Mouse (Mus musculus): ENCODE data around the gene Rnf208. TPM values are rescaled to one million over a fixed set of nuclear protein-coding genes. Genes with fewer than 3 reads are reported as not detected.

Rnf208 gene
- polyA plus RNA-seq, 1 experiment from 2014 or later: 9.1 TPM

DNA sequence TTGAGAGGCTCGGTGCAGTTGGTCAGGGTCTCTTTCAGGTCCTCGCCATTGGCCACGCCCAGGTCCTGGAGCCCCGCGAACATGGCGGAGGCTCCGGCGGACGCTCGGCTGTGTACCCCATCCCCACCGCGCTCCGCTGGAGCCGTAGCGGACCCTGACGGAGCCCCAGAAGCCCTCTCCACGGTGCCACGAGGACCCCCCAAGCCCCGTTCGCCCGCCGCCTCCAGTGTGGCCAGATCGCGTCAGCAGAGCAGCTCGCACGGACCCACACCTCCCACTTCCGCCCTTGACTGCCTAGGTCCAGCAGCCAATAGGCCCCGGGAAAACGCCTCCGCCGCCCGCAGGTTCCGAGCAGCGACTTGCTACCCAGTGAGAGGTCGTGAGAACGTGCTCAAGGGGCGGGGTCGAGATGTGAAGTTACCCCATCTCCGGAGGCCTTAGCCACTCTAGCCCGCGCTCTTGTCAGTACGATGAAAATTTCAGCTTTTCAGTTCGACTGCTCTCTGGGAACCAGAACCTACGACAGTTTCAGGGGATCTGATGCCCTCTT, 30.9 kb upstream of the Rnf208 start, which contains the start of gene Nelfb:
TSS of gene Nelfb (minus strand) at position 369 of the 550 bp plus-strand sequence.
- Histone ChIP-seq H3K9me3 (no peaks in the 10 kb centered on the region), H3K27ac (peak within 1 kb of the TSS; percentile 99), H3K27me3 (ENCODE audit: insufficient read depth, poor library complexity, severe bottlenecking) (peaks cover 34% of the 10 kb centered on the region), H3K4me1 (peaks cover 17% of the 10 kb centered on the region), H3K4me3 (peak within 1 kb of the TSS; percentile 97), H3K36me3 (peaks cover 29% of the 10 kb centered on the region)
- WGBS: 1% methylated on average over 44 of the region's 44 CpGs
- DNase-seq (ENCODE audit: low spot score): peak; percentile 97

DNA sequence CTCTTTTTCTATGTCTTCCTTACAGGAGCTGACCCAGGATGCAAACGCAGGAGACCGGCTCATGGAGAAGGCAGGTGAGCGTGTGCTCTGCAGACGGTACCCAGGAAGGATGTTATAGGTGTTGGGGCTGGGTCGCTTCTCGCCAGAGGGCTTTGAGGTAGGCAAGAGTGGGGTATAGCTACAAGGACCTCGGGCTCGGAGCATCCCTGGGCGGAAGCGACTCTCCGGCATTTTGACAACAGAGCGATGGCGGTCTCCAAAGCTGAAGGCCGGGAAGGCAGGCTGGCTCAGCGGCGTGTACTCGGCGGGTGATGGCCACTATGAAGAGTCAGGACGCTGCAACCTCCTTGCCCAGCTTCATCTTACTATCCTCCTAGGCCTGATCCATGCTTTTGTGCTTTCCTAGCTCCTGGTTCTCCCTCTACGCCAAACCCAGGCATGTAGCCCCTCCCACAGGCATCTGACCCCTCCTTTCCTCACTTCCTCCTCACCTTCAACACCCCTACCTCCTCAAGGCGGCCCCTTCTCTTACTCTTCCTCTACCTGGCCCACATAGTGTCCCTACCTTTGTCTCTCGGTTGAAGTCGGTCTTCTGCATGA, 28.7 kb upstream of the Rnf208 start:
- H3K36me3 ChIP-seq: peaks cover 8% of the 10 kb centered on the region
- H3K9me3 ChIP-seq: no peaks in the 10 kb centered on the region
- peaks cover 34% of the 10 kb centered on the region for H3K27me3 ChIP-seq (ENCODE audit: insufficient read depth, poor library complexity, severe bottlenecking)
- DNase-seq (ENCODE audit: low spot score): no peak
- peak overlapping the region; percentile 10; the same call in 1 of the 2 replicates for H3K4me3 ChIP-seq
- H3K4me1 ChIP-seq: peaks cover 17% of the 10 kb centered on the region
- 57% methylated on average over 23 of the region's 23 CpGs for WGBS
- H3K27ac ChIP-seq: no peak overlapping the region

GRCm38 (mm10) chr2:25214444-25214843, 27.6 kb upstream of the Rnf208 start, which contains the start of gene Stpg3:
Stpg3 (minus strand) TSS chr2:25214637.
- Histone ChIP-seq H3K27ac (no peak within 1 kb of the TSS), H3K4me1 (peaks cover 17% of the 10 kb centered on the region), H3K27me3 (ENCODE audit: insufficient read depth, poor library complexity, severe bottlenecking) (peaks cover 34% of the 10 kb centered on the region), H3K36me3 (no peaks in the 10 kb centered on the region; the same call in 1 of the 2 replicates), H3K4me3 (peak within 1 kb of the TSS; percentile 10; the same call in 1 of the 2 replicates), H3K9me3 (no peaks in the 10 kb centered on the region)
- DNase-seq (ENCODE audit: low spot score): no peak
- 71% methylated on average over 3 of the region's 3 CpGs for WGBS

DNA sequence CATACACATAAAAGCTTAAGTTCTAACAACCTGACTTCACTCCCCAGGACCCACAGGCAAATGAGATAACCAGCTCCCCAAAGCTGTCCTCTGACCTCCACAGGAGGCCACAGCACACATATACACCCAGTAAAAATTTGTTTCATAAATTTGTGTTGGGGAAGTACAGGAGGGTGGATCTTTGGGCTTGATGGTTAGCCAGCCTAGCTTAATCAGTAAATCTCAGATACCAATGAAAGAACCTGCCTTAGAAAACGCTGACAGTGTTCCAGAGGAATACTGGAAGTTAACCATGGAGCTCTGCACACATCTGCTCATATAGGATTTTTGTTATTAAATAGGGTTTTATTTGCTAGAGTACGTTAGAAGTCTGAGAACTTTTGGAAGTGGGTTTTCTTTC, 24.4 kb upstream of the Rnf208 start:
- DNase-seq (ENCODE audit: low spot score): no peak
- Histone ChIP-seq H3K27ac (no peak overlapping the region), H3K36me3 (peaks cover 11% of the 10 kb centered on the region), H3K4me3 (no peak overlapping the region), H3K9me3 (no peaks in the 10 kb centered on the region), H3K27me3 (ENCODE audit: insufficient read depth, poor library complexity, severe bottlenecking) (peaks cover 30% of the 10 kb centered on the region), H3K4me1 (0 out of 2 replicates have a peak, but pooled peaks cover 5% of the 10 kb centered on the region)
- 54% methylated on average over 2 of the region's 2 CpGs for WGBS

GRCm38 (mm10) chr2:25218445-25218844, 23.6 kb upstream of the Rnf208 start, which contains the start of gene Fam166a:
Fam166a (plus strand) TSS chr2:25218745.
- Histone ChIP-seq H3K36me3 (peaks cover 17% of the 10 kb centered on the region), H3K27ac (no peak within 1 kb of the TSS), H3K27me3 (ENCODE audit: insufficient read depth, poor library complexity, severe bottlenecking) (peaks cover 22% of the 10 kb centered on the region), H3K4me1 (peaks cover 8% of the 10 kb centered on the region), H3K4me3 (no peak within 1 kb of the TSS), H3K9me3 (no peaks in the 10 kb centered on the region)
- DNase-seq (ENCODE audit: low spot score): no peak

- Histone ChIP-seq H3K27me3 (ENCODE audit: insufficient read depth, poor library complexity, severe bottlenecking) (no peaks in the 10 kb centered on the region), H3K4me3 (no peak overlapping the region), H3K4me1 (peaks cover 20% of the 10 kb centered on the region), H3K27ac (no peak overlapping the region), H3K36me3 (peaks cover 17% of the 10 kb centered on the region), H3K9me3 (no peaks in the 10 kb centered on the region)
- DNase-seq (ENCODE audit: low spot score): no peak
- 70% methylated on average over 5 of the region's 5 CpGs for WGBS
Observed at GRCm38 (mm10) chr2:25221331-25221772, 20.7 kb upstream of the Rnf208 start.

DNA sequence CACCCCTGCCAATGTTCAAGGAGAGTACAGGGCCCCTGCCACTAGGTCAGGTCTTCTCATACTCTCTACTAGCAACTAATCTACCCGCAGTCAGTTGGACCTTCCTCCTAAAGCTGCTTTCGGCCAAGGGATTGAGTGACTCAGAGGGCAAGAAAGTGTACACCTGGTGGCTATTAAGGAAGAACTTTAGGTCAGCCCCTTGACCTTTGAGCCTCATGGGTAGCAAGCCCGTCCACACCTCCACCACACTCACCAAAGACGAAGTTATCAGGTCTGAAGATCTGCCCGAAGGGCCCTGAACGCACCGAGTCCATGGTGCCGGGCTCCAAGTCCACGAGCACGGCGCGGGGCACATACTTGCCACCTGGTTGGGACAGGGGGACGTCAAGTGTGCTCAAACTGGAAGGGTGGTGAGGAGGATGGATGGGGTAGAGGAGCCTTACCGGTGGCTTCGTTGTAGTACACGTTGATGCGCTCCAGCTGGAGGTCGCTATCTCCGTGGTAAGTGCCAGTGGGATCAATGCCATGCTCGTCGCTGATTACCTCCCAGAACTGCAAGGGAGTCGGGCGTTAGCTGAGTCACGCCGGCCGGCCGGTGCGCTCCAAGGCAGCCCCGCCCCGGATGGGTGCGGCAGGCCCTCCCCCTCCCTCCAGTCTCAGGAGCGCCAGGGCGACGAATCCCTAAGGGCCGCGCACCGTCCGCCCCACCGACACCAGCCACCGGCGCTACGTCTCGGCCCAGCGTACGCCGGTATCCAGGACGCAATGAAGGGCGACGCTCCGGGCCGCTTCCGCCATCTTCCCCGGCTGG, 18.2 kb upstream of the Rnf208 start:
- Histone ChIP-seq H3K27ac (peak overlapping the region; percentile 93), H3K27me3 (ENCODE audit: insufficient read depth, poor library complexity, severe bottlenecking) (no peaks in the 10 kb centered on the region), H3K9me3 (no peaks in the 10 kb centered on the region), H3K4me3 (peak overlapping the region; percentile 82), H3K4me1 (peaks cover 35% of the 10 kb centered on the region), H3K36me3 (peaks cover 17% of the 10 kb centered on the region)
- WGBS: 1% methylated on average over 53 of the region's 53 CpGs
- peak; percentile 94 for DNase-seq (ENCODE audit: low spot score)

GRCm38 (mm10) chr2:25224492-25224765, 17.6 kb upstream of the Rnf208 start, which contains the start of gene Tubb4b:
Tubb4b (minus strand) TSS chr2:25224702.
- Histone ChIP-seq H3K36me3 (peaks cover 17% of the 10 kb centered on the region), H3K27ac (peak within 1 kb of the TSS; percentile 93), H3K4me3 (peak within 1 kb of the TSS; percentile 82), H3K9me3 (no peaks in the 10 kb centered on the region), H3K27me3 (ENCODE audit: insufficient read depth, poor library complexity, severe bottlenecking) (0 out of 2 replicates have a peak, but pooled peaks cover 3% of the 10 kb centered on the region), H3K4me1 (peaks cover 38% of the 10 kb centered on the region)
- WGBS: 0% methylated on average over 17 of the region's 17 CpGs
- no peak for DNase-seq (ENCODE audit: low spot score)

DNA sequence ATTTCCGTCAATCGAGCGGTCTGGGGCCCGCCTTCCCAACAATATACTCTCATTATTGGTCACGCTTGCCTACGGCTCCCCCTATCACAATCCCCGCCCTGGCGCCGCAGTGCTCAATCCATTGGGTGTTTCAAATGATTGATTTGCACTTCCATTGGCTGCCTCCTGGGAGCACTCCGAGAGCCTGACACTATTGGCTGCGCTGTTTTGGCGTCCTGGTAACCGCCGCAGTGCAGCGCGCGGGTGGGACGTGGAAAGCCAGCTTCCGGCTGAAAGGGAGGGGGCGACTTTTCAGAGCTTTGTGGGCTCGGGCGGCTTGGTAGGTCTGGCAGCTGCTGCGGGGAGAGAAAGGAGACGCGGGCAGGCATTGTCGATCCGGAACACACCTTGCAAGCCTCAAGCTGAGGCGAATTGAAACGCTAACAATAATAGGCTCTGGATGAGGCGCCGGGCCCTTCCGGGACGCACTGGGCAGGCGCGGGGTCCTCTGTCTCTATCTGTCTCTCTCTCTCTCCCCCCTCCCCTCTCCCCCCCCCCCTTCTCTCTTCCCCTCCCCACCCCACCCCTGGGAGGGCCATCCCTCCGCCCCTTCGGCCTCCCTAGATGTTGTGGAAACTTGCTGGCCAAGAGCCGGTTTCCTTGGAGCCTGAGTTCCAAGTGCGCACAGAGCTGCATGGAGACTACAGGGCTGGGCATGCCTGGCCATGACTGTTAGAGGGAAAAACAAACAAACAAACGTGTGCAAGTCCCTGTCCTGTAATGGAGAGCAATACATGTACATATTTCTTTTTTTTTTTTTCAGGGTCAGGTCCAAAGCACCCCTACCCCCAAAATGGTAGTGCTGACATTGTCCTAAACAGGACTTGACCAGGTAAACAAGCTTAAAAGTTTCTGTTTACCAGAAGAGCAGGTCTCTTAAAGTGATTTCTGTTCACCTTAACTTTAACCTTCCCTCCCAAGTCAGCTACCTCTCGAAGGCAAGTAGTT, 17.0 kb upstream of the Rnf208 start:
- peaks cover 17% of the 10 kb centered on the region for H3K36me3 ChIP-seq
- DNase-seq (ENCODE audit: low spot score): peak; percentile 100
- peak overlapping the region; percentile 82 for H3K4me3 ChIP-seq
- WGBS: 2% methylated on average over 39 of the region's 41 CpGs
- H3K4me1 ChIP-seq: peaks cover 38% of the 10 kb centered on the region
- H3K9me3 ChIP-seq: no peaks in the 10 kb centered on the region
- peak overlapping the region; percentile 90 for H3K27ac ChIP-seq
- peaks cover 9% of the 10 kb centered on the region; the same call in 1 of the 2 replicates for H3K27me3 ChIP-seq (ENCODE audit: insufficient read depth, poor library complexity, severe bottlenecking)

GRCm38 (mm10) chr2:25225811-25226379, 16.2 kb upstream of the Rnf208 start:
- peaks cover 38% of the 10 kb centered on the region for H3K4me1 ChIP-seq
- peak overlapping the region; percentile 90 for H3K27ac ChIP-seq
- H3K9me3 ChIP-seq: no peaks in the 10 kb centered on the region
- H3K36me3 ChIP-seq: peaks cover 17% of the 10 kb centered on the region
- DNase-seq (ENCODE audit: low spot score): no peak
- H3K27me3 ChIP-seq (ENCODE audit: insufficient read depth, poor library complexity, severe bottlenecking): peaks cover 17% of the 10 kb centered on the region
- peak overlapping the region; percentile 82 for H3K4me3 ChIP-seq
- WGBS: 80% methylated on average over 8 of the region's 8 CpGs

GRCm38 (mm10) chr2:25226864-25227263, 15.2 kb upstream of the Rnf208 start:
- no peaks in the 10 kb centered on the region for H3K9me3 ChIP-seq
- DNase-seq (ENCODE audit: low spot score): no peak
- H3K4me1 ChIP-seq: peaks cover 34% of the 10 kb centered on the region
- H3K27ac ChIP-seq: peak overlapping the region; percentile 42
- no peak overlapping the region for H3K4me3 ChIP-seq
- H3K27me3 ChIP-seq (ENCODE audit: insufficient read depth, poor library complexity, severe bottlenecking): peaks cover 27% of the 10 kb centered on the region
- H3K36me3 ChIP-seq: peaks cover 11% of the 10 kb centered on the region
- 78% methylated on average over 5 of the region's 5 CpGs for WGBS

- H3K27ac ChIP-seq: no peak overlapping the region
- peaks cover 6% of the 10 kb centered on the region; the same call in 1 of the 2 replicates for H3K36me3 ChIP-seq
- DNase-seq (ENCODE audit: low spot score): no peak
- WGBS: 88% methylated on average over 4 of the region's 4 CpGs
- H3K9me3 ChIP-seq: no peaks in the 10 kb centered on the region
- peaks cover 33% of the 10 kb centered on the region for H3K4me1 ChIP-seq
- no peak overlapping the region for H3K4me3 ChIP-seq
- H3K27me3 ChIP-seq (ENCODE audit: insufficient read depth, poor library complexity, severe bottlenecking): peaks cover 32% of the 10 kb centered on the region
Observed at GRCm38 (mm10) chr2:25227406-25227805, 14.6 kb upstream of the Rnf208 start.

Measured in heart, embryonic 10.5 days (tissue).